Mouse (Mus musculus) left cerebral cortex, postnatal 4 days (tissue): ENCODE measurements around the gene Olfr1215. TPM values are rescaled to one million over a fixed set of nuclear protein-coding genes. Genes with fewer than 3 reads are reported as not detected.
"Not testable (repeated sequence)": the region's sequence is repeated elsewhere in the genome, so short reads cannot be mapped to it uniquely, and the experiment has no call there.

Source experiments
- DNase-seq: peaks from one replicate; pipeline ENCODE4 v3.0.0-alpha.2; 2022
- intact Hi-C: fragments of 180-260 bp; cut with DNase I; formaldehyde crosslinking; loops from one replicate; pipeline ENCODE4 v1.15.1; 2025
- total RNA-seq, 2 experiments: library from RNA; stranded (reverse); gene quantifications; 2 replicates each; pipeline ENCODE4 v1.2.3; 2021

The Olfr1215 gene
- not detected for total RNA-seq

DNA sequence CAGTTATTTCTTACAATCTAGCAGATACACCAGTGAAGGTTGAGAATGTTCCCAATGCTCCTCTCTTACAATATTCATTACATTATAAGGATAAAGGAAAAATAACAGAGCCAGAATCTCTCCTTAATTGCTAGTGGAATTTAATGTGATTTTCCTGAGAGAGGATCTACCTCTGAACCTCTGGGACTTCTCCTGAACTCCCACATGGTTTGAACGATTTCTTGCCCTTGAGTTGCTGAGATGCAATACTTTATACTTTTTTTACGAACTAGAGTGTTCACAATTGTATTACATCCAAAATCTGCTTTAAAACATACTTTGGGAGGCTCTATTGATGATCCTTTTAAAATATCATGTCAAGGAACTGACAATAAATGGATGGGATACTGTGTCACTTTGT lies at the start of gene Olfr1215:
Olfr1215 (minus strand) TSS at position 101 of the 400 bp plus-strand sequence.
- no peak for DNase-seq

DNA sequence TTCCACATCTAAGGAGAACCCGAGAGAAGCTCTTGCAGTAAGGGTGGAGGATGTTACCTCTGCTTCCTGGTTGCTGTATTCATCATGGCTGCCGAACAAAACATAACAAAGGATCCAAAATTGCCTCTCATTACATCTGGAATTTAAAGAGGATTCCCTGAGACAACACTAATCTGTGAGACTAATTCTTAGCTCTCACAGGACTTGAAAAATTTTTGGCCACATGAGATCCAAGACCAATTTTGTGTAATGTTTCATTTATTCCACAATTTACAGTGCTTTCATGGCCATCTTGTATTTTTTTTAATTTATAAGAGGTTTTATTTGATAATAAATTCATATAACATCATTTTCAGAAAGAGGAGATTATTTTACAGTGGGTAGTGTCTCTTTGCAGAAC lies 25.2 kb upstream of the Olfr1215 start, which contains the start of gene Olfr1217:
Olfr1217 (minus strand) TSS at position 101 of the 400 bp plus-strand sequence.
- DNase-seq: no peak
- intact Hi-C loops: no loop called here

More for the DNA sequence above, at the start of gene Olfr1215:
- intact Hi-C loops: no loop called here

DNA sequence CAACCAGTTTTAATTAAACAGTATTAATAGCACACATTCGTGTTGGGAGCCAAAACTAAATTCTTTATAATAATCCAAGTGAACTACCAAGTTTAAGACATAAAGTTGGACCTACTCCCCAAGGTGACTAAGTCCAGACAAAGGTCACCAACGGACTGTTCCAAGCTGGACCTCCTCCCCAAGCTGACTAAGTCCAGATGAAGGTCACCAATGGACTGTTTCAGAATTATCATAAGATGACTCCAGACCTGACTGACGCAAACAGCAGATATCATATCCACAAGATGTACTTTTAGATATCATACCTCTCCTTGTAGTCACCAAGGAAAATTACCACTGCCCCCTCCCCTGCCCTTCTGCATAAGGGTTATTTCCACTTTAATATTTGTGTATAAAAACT lies 14.7 kb upstream of the Olfr1215 start:
- intact Hi-C loops: not testable (repeated sequence)

DNA sequence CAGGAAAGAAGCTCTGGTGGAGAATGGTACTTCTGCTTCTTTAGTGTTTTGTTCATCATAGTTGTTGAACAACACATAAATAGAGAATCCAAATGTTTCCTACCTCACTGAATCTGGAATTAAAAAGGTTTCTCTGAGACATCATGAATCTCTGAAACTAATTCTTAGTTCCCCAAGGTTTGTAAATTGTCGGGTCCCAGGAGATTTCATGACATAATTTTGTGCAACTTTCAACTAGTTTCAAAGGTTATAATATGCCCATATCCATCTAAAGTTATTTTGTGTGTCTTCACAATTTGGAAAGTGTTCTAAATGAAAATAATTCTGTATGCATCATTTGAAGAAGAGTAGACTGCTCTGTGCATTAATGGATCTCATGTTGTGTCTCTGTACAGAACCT lies 11.5 kb upstream of the Olfr1215 start, which contains the start of gene Olfr1216:
Olfr1216 (minus strand) TSS at position 101 of the 400 bp plus-strand sequence.
- DNase-seq: no peak
- intact Hi-C loops: no loop called here

More for the DNA sequence above, 14.7 kb upstream of the Olfr1215 start:
- DNase-seq: not testable (repeated sequence)

DNA sequence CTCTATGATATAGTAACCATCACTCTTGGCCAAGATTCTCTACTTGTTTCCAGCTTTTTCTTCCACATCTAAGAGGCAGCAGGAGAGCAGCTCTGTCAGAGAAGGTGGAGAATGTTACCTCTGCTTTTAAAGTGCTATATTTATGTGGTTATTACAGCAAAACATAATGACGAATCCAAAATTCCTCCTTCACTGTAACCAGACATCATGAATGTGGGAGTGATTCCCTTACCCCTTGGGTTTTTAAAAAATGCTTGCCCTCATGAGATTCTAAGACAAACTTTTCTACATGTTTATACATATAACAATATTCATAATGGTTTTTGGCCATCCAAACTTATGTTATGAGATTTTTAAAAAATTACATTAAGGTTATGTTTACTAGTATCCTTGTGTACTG lies 14.2 kb downstream of the Olfr1215 start, which contains the start of gene Olfr1214:
Olfr1214 (minus strand) TSS at position 101 of the 400 bp plus-strand sequence.
- DNase-seq: no peak
- intact Hi-C loops: no loop called here

DNA sequence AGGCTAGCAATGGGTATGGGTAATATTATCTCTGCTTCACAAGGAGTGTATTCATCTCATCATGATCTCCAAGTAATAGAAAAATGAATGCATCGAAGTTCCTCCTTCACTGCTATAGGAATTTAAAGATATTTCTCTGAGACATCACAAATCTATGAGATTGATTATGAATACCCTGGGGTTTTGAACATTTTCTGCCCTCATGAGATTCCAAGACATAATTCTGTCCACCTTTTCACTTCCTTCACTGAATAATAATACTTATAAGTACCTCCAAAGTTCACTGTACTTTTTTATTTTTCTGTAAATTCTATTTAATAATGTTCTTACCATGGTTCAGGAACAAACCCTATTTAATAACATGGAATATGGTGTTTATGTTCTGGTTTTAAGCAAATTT lies 26.6 kb downstream of the Olfr1215 start, which contains the start of gene Gm13762:
Gm13762 (minus strand) TSS at position 101 of the 400 bp plus-strand sequence.
- DNase-seq: no peak
- intact Hi-C loops: no loop called here

DNA sequence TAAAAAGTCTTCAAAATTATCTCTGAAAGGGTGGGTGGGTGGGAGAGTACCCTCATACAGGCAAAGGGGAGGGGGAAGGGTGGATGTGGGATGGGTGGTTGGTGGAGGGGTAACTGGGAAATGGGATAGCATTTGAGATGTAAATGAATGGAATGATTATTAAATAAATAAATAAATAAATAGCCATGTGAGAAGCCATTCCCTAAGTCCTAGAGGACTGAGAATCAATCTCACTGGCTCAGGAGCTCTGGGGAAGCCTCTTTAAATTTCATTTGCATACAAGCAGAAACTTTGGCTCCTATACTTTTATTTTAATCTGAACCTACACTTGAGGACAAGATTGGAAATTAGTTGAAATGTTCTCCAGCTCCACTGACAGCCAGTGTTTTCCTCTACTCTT lies 53.1 kb downstream of the Olfr1215 start, which contains the start of gene Olfr1212:
Olfr1212 (plus strand) TSS at position 301 of the 400 bp plus-strand sequence.
- DNase-seq: no peak
- intact Hi-C loops: no loop called here

Other genes starting within 250 kb of the Olfr1215 start
- not detected for gene Olfr1199, start 246.5 kb downstream of the Olfr1215 start, total RNA-seq
- gene Olfr1200, start 236.5 kb downstream of the Olfr1215 start, total RNA-seq: not detected
- gene Olfr1201, start 213.9 kb downstream of the Olfr1215 start, total RNA-seq: not detected
- gene Olfr1202, start 192.5 kb downstream of the Olfr1215 start, total RNA-seq: not detected
- not detected for gene Olfr1205, start 177.2 kb downstream of the Olfr1215 start, total RNA-seq
- gene Olfr1204, start 157.7 kb downstream of the Olfr1215 start, total RNA-seq: not detected
- gene Olfr1206, start 143.7 kb downstream of the Olfr1215 start, total RNA-seq: not detected
- not detected for gene Olfr1208, start 104.7 kb downstream of the Olfr1215 start, total RNA-seq
- not detected for gene Olfr1209, start 91.8 kb downstream of the Olfr1215 start, total RNA-seq
- gene Olfr1211, start 68.9 kb downstream of the Olfr1215 start, total RNA-seq: not detected
- not detected for gene Olfr1212, start 53.0 kb downstream of the Olfr1215 start, total RNA-seq
- not detected for gene Gm13762, start 26.7 kb downstream of the Olfr1215 start, total RNA-seq
- not detected for gene Olfr1214, start 14.3 kb downstream of the Olfr1215 start, total RNA-seq
- not detected for gene Olfr1216, start 11.4 kb upstream of the Olfr1215 start, total RNA-seq
- not detected for gene Olfr1217, start 25.1 kb upstream of the Olfr1215 start, total RNA-seq
- gene Olfr1218, start 54.2 kb upstream of the Olfr1215 start, total RNA-seq: not detected
- not detected for gene Olfr1219, start 76.5 kb upstream of the Olfr1215 start, total RNA-seq
- gene Olfr1220, start 99.9 kb upstream of the Olfr1215 start, total RNA-seq: not detected
- not detected for gene Olfr1221, start 110.3 kb upstream of the Olfr1215 start, total RNA-seq
- not detected for gene Olfr1222, start 126.1 kb upstream of the Olfr1215 start, total RNA-seq
- gene Olfr1223, start 144.6 kb upstream of the Olfr1215 start, total RNA-seq: not detected
- not detected for gene Olfr1224-ps1, start 157.1 kb upstream of the Olfr1215 start, total RNA-seq
- gene Olfr1225, start 167.7 kb upstream of the Olfr1215 start, total RNA-seq: not detected
- gene Olfr1226, start 193.1 kb upstream of the Olfr1215 start, total RNA-seq: not detected
- gene Olfr1228, start 247.1 kb upstream of the Olfr1215 start, total RNA-seq: not detected